Mouse (Mus musculus) liver, postnatal 0 days (tissue): ENCODE measurements around the gene Ephb1.

Source experiments
- CTCF ChIP-seq: sonication (generic); IDR thresholded peaks from 2 replicates; pipeline ENCODE4 v1.5.1; 2016; ENCODE audit warnings: antibody characterized with exemption, low read depth
- EP300 ChIP-seq: IDR thresholded peaks from 2 replicates; pipeline ENCODE4 v1.6.1; 2016; ENCODE audit warnings: antibody characterized with exemption, low read depth, mild to moderate bottlenecking

GRCm38 (mm10) chr9:101996771-101997500 lies 357.6 kb downstream of the Ephb1 start:
- TF ChIP-seq CTCF (no peak), EP300 (no peak)
